ENCODE assay signal across 18 mouse cellular contexts in the genomic region with DNA sequence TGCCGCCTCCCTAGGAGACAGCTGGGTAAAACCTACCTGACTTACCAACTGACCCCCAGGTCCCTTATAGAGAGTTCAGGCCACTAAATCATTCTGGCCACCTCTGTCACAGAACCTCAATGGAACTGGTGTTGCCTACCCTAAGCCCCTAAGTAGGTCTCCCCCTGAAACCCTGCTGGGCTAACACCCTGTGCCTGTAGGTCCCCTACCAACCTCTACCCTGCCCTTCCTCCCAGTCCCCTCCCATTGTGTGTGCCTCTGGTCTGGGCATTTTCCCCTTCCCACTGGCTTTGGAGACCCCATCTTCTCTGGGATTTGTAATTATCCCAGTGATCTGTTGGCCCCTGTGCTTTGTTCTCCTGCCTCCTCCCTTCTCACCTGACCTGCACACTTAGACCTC. TPM values are rescaled to one million over a fixed set of nuclear protein-coding genes. Genes with fewer than 3 reads are reported as not detected.
DNase-seq lines count a peak whose midpoint lies in the region; ATAC-seq and TF ChIP-seq lines count a peak whose summit lies in the region.
"Had no signal": no experiment of that assay in that cellular context is flagged by ENCODE, and none has a peak within 500 bp of the region (broad histone marks: within the 10 kb centered on the region; RNA-seq: fewer than 3 reads in every experiment).

No protein-coding gene starts in this region.

- 0 out of 2 replicates have a peak, but pooled peaks cover 9% of the 10 kb centered on the region for H3K36me3 ChIP-seq in forebrain, embryonic 10.5 days (replicated peaks)
- no peaks in the 10 kb centered on the region for H3K36me3 ChIP-seq in forebrain, embryonic 15.5 days
- no peaks in the 10 kb centered on the region for H3K36me3 ChIP-seq in hindbrain, postnatal 0 days (ENCODE audit: insufficient read depth, low read length)
- H3K36me3 ChIP-seq in neural tube, embryonic 13.5 days: no peaks in the 10 kb centered on the region
- no peaks in the 10 kb centered on the region for H3K36me3 ChIP-seq in lung, postnatal 0 days (ENCODE audit: insufficient read depth, low read length)
- H3K36me3 ChIP-seq: embryonic facial prominence, embryonic 13.5 days; heart, embryonic 15.5 days; liver, embryonic 12.5 days had no signal

- 85% methylated on average over 1 of the region's 1 CpGs for WGBS in forebrain, embryonic 10.5 days
- 62% methylated on average over 1 of the region's 1 CpGs for WGBS in forebrain, embryonic 15.5 days
- 75% methylated on average over 1 of the region's 1 CpGs for WGBS in hindbrain, postnatal 0 days
- WGBS in neural tube, embryonic 13.5 days: 70% methylated on average over 1 of the region's 1 CpGs
- WGBS in lung, postnatal 0 days: 89% methylated on average over 1 of the region's 1 CpGs

- TF ChIP-seq EP300 in lung, postnatal 0 days (IDR thresholded peaks at IDR 0.05): no peak

- intact Hi-C loops in gastrocnemius, postnatal 36 days (cut with DNase I): no loop called here

- H3K27me3 ChIP-seq in forebrain, embryonic 10.5 days (ENCODE audit: poor library complexity, severe bottlenecking): no peaks in the 10 kb centered on the region
- H3K27me3 ChIP-seq in forebrain, embryonic 15.5 days: no peaks in the 10 kb centered on the region
- no peaks in the 10 kb centered on the region for H3K27me3 ChIP-seq in hindbrain, postnatal 0 days (ENCODE audit: insufficient read depth, low read length)
- no peaks in the 10 kb centered on the region for H3K27me3 ChIP-seq in neural tube, embryonic 13.5 days
- no peaks in the 10 kb centered on the region for H3K27me3 ChIP-seq in lung, postnatal 0 days (replicated peaks; ENCODE audit: insufficient read depth, low read length)
- H3K27me3 ChIP-seq: CH12.LX; embryonic facial prominence, embryonic 13.5 days; heart, embryonic 15.5 days; liver, embryonic 12.5 days had no signal

- peaks cover 10% of the 10 kb centered on the region for H3K9me3 ChIP-seq in forebrain, embryonic 10.5 days
- no peaks in the 10 kb centered on the region for H3K9me3 ChIP-seq in forebrain, embryonic 15.5 days
- H3K9me3 ChIP-seq in hindbrain, postnatal 0 days (ENCODE audit: low read length): no peaks in the 10 kb centered on the region
- H3K9me3 ChIP-seq in neural tube, embryonic 13.5 days: peaks cover 6% of the 10 kb centered on the region; the same call in 1 of the 2 replicates
- H3K9me3 ChIP-seq in lung, postnatal 0 days (ENCODE audit: low read length): no peaks in the 10 kb centered on the region
- H3K9me3 ChIP-seq: heart, embryonic 15.5 days; liver, embryonic 12.5 days had no signal

- peaks cover 30% of the 10 kb centered on the region for H3K4me1 ChIP-seq in forebrain, embryonic 10.5 days
- H3K4me1 ChIP-seq in forebrain, embryonic 15.5 days: peaks cover 17% of the 10 kb centered on the region
- no peaks in the 10 kb centered on the region for H3K4me1 ChIP-seq in hindbrain, postnatal 0 days (ENCODE audit: insufficient read depth, low read length)
- H3K4me1 ChIP-seq in neural tube, embryonic 13.5 days (replicated peaks): peaks cover 17% of the 10 kb centered on the region
- no peaks in the 10 kb centered on the region for H3K4me1 ChIP-seq in lung, postnatal 0 days (ENCODE audit: insufficient read depth, low read depth, low read length)

- H3K4me2 ChIP-seq in forebrain, embryonic 15.5 days (replicated peaks): no peak overlapping the region
- no peak overlapping the region for H3K4me2 ChIP-seq in hindbrain, postnatal 0 days (ENCODE audit: low read depth, low read length)
- H3K4me2 ChIP-seq in neural tube, embryonic 13.5 days: no peak overlapping the region
- no peak overlapping the region for H3K4me2 ChIP-seq in lung, postnatal 0 days (replicated peaks; ENCODE audit: low read depth, low read length)
- H3K4me2 ChIP-seq: embryonic facial prominence, embryonic 13.5 days; heart, embryonic 15.5 days; liver, embryonic 12.5 days had no signal

- no peak overlapping the region for H3K9ac ChIP-seq in forebrain, embryonic 15.5 days (replicated peaks)
- no peak overlapping the region for H3K9ac ChIP-seq in hindbrain, postnatal 0 days (replicated peaks; ENCODE audit: low read length)
- no peak overlapping the region for H3K9ac ChIP-seq in neural tube, embryonic 13.5 days
- H3K9ac ChIP-seq in lung, postnatal 0 days (replicated peaks; ENCODE audit: low read depth): no peak overlapping the region
- H3K9ac ChIP-seq: embryonic facial prominence, embryonic 13.5 days; heart, embryonic 15.5 days; liver, embryonic 12.5 days had no signal

- no peak for TF ChIP-seq CTCF in hindbrain, postnatal 0 days (IDR thresholded peaks at IDR 0.05; ENCODE audit: low read depth)
- no peak for TF ChIP-seq CTCF in lung, postnatal 0 days (IDR thresholded peaks at IDR 0.05)

- no peak overlapping the region for H3K4me3 ChIP-seq in forebrain, embryonic 10.5 days
- no peak overlapping the region for H3K4me3 ChIP-seq in forebrain, embryonic 15.5 days
- no peak overlapping the region for H3K4me3 ChIP-seq in hindbrain, postnatal 0 days (ENCODE audit: low read length)
- H3K4me3 ChIP-seq in neural tube, embryonic 13.5 days: no peak overlapping the region
- no peak overlapping the region for H3K4me3 ChIP-seq in lung, postnatal 0 days (ENCODE audit: low read depth, low read length)
- H3K4me3 ChIP-seq: embryonic facial prominence, embryonic 13.5 days; heart, embryonic 15.5 days; liver, embryonic 12.5 days had no signal

- ATAC-seq in forebrain, embryonic 15.5 days (replicated peaks): peak; percentile 60; the same call in 1 of the 2 replicates
- peak; percentile 31; the same call in 1 of the 2 replicates for ATAC-seq in hindbrain, postnatal 0 days
- peak; percentile 44 for ATAC-seq in neural tube, embryonic 13.5 days (ENCODE audit: low read depth)
- no peak for ATAC-seq in lung, postnatal 0 days
- ATAC-seq: inflammation-experienced regulatory T-cells, adult 6 months; Patski had no signal

- peak overlapping the region; percentile 86 for H3K27ac ChIP-seq in forebrain, embryonic 10.5 days
- peak overlapping the region; percentile 61 for H3K27ac ChIP-seq in forebrain, embryonic 15.5 days (replicated peaks)
- 0 out of 2 replicates have a peak overlapping the region, but pooled peaks have one; percentile 17 for H3K27ac ChIP-seq in hindbrain, postnatal 0 days
- H3K27ac ChIP-seq in neural tube, embryonic 13.5 days (replicated peaks): peak overlapping the region; percentile 39
- H3K27ac ChIP-seq in lung, postnatal 0 days (ENCODE audit: low read length): no peak overlapping the region
- H3K27ac ChIP-seq: embryonic facial prominence, embryonic 13.5 days; heart, embryonic 15.5 days; kidney, postnatal 0 days; liver, embryonic 12.5 days had no signal

- DNase-seq in forebrain, embryonic 10.5 days (ENCODE audit: extremely low spot score, low spot score): no peak
- DNase-seq in hindbrain, postnatal 0 days (ENCODE audit: low spot score): no peak
- no peak for DNase-seq in lung, postnatal 0 days (ENCODE audit: low spot score)
- DNase-seq in gastrocnemius, postnatal 36 days: no peak
- no peak for DNase-seq in testis, postnatal 10 days (ENCODE audit: low spot score)
- DNase-seq: adrenal gland, adult 2 months; cerebellum, postnatal 25 days; gastrocnemius, postnatal 25 days had no signal

RNA-seq across cellular contexts. Expression of gene Gpr1, which starts 10.9 kb away (rescaled TPM):
- 0.26 and 0.33 TPM in 2 replicates for polyA plus RNA-seq in forebrain, embryonic 10.5 days (2016; fragmentation: Nextera tagmentation; extraction: Ambion mirVana)
- 0.33 and 0.34 TPM in 2 replicates for polyA plus RNA-seq in forebrain, embryonic 15.5 days (2015; fragmentation: Nextera tagmentation; extraction: Ambion mirVana)
- 1.2 TPM in 1 of 2 replicates, not detected in the other for total RNA-seq in hindbrain, postnatal 0 days (2014; rRNA removed)
- 0.34 and 0.48 TPM in 2 replicates for polyA plus RNA-seq in hindbrain, postnatal 0 days (2015; fragmentation: Nextera tagmentation; extraction: Ambion mirVana)
- 0.59 and 1.1 TPM in 2 replicates for polyA plus RNA-seq in neural tube, embryonic 13.5 days (2015; fragmentation: Nextera tagmentation; extraction: Ambion mirVana)
- 0.10 TPM in 1 of 2 replicates, not detected in the other for polyA plus RNA-seq in lung, postnatal 0 days (2015; fragmentation: Nextera tagmentation; extraction: Ambion mirVana)
- under 1 TPM; 0.17 to 0.48 TPM for total RNA-seq in gastrocnemius, postnatal 36 days (2021)
- total RNA-seq: CH12.LX had no signal
- polyA plus RNA-seq: embryonic facial prominence, embryonic 13.5 days; inflammation-experienced regulatory T-cells, adult 6 months; liver, embryonic 12.5 days; lung, embryonic 16.5 days; Patski had no signal

RNA-seq across cellular contexts. Expression of gene Ndufs1, which starts 26.8 kb away (rescaled TPM):
- 147 and 151 TPM in 2 replicates for polyA plus RNA-seq in forebrain, embryonic 10.5 days (2016; fragmentation: Nextera tagmentation; extraction: Ambion mirVana)
- 116 and 118 TPM in 2 replicates for polyA plus RNA-seq in forebrain, embryonic 15.5 days (2015; fragmentation: Nextera tagmentation; extraction: Ambion mirVana)
- 90.2 and 105 TPM in 2 replicates for total RNA-seq in hindbrain, postnatal 0 days (2014; rRNA removed)
- 148 and 151 TPM in 2 replicates for polyA plus RNA-seq in hindbrain, postnatal 0 days (2015; fragmentation: Nextera tagmentation; extraction: Ambion mirVana)
- polyA plus RNA-seq in neural tube, embryonic 13.5 days (2015; fragmentation: Nextera tagmentation; extraction: Ambion mirVana): 143 and 145 TPM in 2 replicates
- polyA plus RNA-seq in lung, postnatal 0 days (2015; fragmentation: Nextera tagmentation; extraction: Ambion mirVana): 63.0 and 64.3 TPM in 2 replicates
- 100 to 1,000 TPM; 387 to 392 TPM for total RNA-seq in gastrocnemius, postnatal 36 days (2021)

RNA-seq across cellular contexts. Expression of gene Eef1b2, which starts 26.8 kb away (rescaled TPM):
- polyA plus RNA-seq in forebrain, embryonic 10.5 days (2016; fragmentation: Nextera tagmentation; extraction: Ambion mirVana): 642 and 649 TPM in 2 replicates
- polyA plus RNA-seq in forebrain, embryonic 15.5 days (2015; fragmentation: Nextera tagmentation; extraction: Ambion mirVana): 438 and 464 TPM in 2 replicates
- 611 and 620 TPM in 2 replicates for total RNA-seq in hindbrain, postnatal 0 days (2014; rRNA removed)
- 451 and 465 TPM in 2 replicates for polyA plus RNA-seq in hindbrain, postnatal 0 days (2015; fragmentation: Nextera tagmentation; extraction: Ambion mirVana)
- polyA plus RNA-seq in neural tube, embryonic 13.5 days (2015; fragmentation: Nextera tagmentation; extraction: Ambion mirVana): 469 and 536 TPM in 2 replicates
- 274 and 315 TPM in 2 replicates for polyA plus RNA-seq in lung, postnatal 0 days (2015; fragmentation: Nextera tagmentation; extraction: Ambion mirVana)
- 100 to 1,000 TPM; 261 to 331 TPM for total RNA-seq in gastrocnemius, postnatal 36 days (2021)
